Mouse (Mus musculus) layer of hippocampus, adult 11-12 months (tissue): ENCODE data around the gene Cmtr1.

ENCODE experiments used
- DNase-seq: peaks from one replicate; pipeline ENCODE4 v3.0.0; 2022; ENCODE audit warnings: low spot score

Gene Cmtr1

GRCm38 (mm10) chr17:29736448-29737014 lies 76.1 kb downstream of the Cmtr1 start:
- no peak for DNase-seq

- DNase-seq: peak; percentile 63
Measured at GRCm38 (mm10) chr17:29737849-29738804, 77.7 kb downstream of the Cmtr1 start.

- DNase-seq: no peak
Measured at GRCm38 (mm10) chr17:29747466-29747865, 87.1 kb downstream of the Cmtr1 start.

DNA sequence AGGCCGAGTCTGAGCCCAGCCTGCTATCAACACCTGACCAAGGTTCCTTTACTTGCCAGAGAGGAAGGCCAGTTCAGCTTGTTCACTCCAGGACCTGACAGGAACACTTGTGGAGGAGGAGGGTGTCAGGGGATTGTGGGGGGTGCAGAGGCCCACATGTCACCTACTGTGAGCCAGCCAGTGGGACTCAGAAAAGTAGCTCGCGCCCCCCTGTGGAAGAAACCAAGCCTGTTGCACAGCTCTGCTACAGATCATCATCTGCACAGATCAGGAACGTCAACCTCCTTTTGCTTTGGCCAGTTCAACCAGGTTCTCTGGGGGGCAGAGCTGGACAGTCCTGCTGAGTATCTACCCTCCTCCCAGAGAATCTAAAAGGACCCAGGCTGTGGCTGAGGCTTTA lies 94.1 kb downstream of the Cmtr1 start:
- no peak for DNase-seq
